Mouse (Mus musculus) thymus, adult 2 months (tissue): ENCODE measurements around the gene Rcsd1.

Source experiments
- CTCF ChIP-seq: fragments of 200-500 bp; IDR thresholded peaks from 2 replicates; pipeline ENCODE4 v1.5.1; 2012; ENCODE audit warnings: mild to moderate bottlenecking, control low read depth, low read length, moderate library complexity, borderline replicate concordance; ENCODE audit not compliant: control insufficient read depth, poor library complexity, insufficient read depth; ENCODE audit errors: extremely low read depth
- POLR2A ChIP-seq: fragments of 200-500 bp; IDR thresholded peaks from 2 replicates; pipeline ENCODE4 v1.6.1; 2012; ENCODE audit warnings: mild to moderate bottlenecking, low read length, control low read depth, moderate library complexity; ENCODE audit not compliant: control insufficient read depth, poor library complexity, insufficient read depth; ENCODE audit errors: extremely low read depth

DNA sequence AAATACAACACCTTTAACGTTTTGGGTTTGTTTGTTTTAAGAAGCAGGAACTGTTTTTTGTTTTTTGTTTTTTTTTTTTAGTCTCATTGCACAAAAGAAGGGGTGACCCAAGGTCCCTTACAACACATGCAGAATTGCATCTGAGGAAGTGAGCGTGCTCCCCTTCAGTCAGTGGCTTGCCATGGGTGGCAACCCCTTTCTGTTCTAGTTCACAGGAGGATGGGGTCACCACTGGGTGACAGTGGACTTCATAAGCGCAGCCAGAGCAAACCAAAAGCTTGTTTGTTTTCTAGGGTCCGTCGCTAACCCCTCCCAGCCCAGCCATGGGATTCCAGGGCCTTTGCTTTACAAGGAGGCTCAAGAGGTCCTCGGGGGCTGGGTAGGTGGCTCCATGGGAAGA is 22.0 kb upstream of the Rcsd1 start:
- TF ChIP-seq CTCF (no peak), POLR2A (no peak)
